Mouse (Mus musculus): ENCODE results near the gene Fam76a.

- TF ChIP-seq CTCF (conservative IDR thresholded peaks at IDR 0.05; ENCODE audit: low read length) (no peak), POU5F1 (IDR thresholded peaks at IDR 0.05; ENCODE audit: borderline replicate concordance, low read length) (no peak), NANOG (IDR thresholded peaks at IDR 0.05; ENCODE audit: borderline replicate concordance, low read length) (no peak)
Observed at GRCm38 (mm10) chr4:132954530-132955394, 32.4 kb upstream of the Fam76a start.
